Mouse (Mus musculus): ENCODE data around the gene Gstp1.
A peak's percentile ranks its signal among the peaks of the same experiment; 100 is the strongest.
"Not testable (repeated sequence)": the region's sequence is repeated elsewhere in the genome, so short reads cannot be mapped to it uniquely, and the experiment has no call there.

Gstp1 gene

DNA sequence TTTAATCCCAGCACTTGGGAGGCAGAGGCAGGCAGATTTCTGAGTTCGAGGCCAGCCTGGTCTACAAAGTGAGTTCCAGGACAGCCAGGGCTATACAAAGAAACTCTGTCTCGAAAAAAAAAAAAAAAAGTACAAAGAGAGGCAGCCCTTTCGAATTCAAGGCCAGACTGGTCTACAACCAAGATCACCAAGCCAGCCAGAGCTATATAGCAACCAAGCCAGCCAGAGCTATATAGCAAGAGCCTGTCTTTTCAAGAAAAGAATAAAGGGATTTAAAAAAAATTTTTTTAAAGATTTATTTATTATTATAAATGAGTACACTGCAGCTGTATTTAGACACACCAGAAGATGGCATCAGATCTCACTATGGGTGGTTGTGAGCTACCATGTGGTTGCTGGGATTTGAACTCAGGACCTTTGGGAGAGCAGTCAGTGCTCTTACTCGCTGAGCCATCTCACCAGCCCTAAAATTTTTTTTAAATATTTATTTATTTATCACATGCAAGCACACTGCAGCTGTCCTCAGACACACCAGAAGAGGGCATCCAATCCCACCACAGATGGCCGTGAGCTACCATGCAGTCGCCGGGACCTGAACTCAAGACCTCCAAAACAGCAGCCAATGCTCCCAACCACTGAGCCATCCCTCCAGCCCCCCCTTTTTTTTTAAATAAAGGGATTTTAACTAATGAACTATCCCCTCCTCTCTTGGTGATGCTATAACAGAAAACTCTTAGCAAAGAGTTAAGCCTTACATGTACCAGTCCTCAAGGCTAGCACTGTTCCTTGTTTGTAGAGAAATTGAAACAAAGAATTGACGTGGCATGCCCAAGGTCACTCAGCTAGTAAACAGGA is 22.5 kb upstream of the Gstp1 start:
- DNase-seq (ENCODE audit: low spot score in 2 of 2), result not testable (repeated sequence)

DNA sequence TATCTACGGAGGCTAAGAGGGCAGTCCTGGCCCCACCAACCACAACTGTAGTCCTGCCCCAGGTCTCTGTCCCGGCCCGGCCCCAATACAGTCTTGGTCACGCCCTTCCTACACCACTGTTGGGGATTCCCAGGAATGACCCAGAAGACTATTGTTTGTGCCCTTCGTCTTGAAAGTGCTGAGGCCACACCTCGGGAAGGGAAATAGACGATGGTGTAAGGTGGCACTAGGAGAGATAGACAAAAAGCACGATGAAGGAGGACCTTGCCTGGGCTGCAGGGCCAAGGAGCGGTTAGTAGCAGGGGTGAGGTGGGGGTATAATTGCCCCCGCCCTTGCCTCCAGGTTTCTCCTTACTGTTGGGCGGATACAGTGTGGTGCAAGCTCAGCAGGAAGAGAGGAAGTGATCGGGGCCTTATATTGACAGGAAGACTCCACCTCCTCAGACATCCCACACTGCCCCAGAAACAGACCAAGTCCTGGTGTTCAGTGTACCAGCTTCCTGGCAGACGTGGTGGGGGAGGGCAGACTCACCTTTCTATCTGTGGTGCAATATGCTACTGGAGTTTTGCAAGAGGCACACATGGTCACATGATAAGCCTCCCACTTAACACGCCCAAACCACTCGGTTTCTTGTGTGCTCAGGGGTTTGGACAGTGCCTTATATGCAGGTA is 21.4 kb upstream of the Gstp1 start, which contains the start of gene Gstp3:
Gstp3 (minus strand) TSS at position 501 of the 672 bp plus-strand sequence.
- no peak for DNase-seq (ENCODE audit: low spot score in 2 of 2)

DNA sequence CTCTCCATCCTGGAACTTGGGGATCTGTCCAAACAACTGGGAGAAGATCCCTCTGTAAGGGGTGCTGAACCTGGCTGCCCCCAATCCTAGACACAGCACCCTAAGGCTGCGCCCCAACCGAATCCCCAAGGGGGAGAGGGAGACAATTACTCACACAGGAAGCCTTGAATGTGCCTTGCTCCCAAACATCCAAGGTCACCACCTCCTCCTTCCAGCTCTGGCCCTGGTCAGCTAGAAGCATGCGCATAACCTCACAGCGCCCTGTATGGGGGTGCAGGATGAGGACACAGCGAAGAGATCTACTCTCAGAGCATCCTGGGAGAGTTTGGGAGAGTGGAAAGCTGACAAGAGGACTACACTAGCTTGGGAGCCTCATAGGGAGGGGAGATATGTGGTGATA is 20.8 kb upstream of the Gstp1 start:
- DNase-seq (ENCODE audit: low spot score in 2 of 2), result no peak

DNA sequence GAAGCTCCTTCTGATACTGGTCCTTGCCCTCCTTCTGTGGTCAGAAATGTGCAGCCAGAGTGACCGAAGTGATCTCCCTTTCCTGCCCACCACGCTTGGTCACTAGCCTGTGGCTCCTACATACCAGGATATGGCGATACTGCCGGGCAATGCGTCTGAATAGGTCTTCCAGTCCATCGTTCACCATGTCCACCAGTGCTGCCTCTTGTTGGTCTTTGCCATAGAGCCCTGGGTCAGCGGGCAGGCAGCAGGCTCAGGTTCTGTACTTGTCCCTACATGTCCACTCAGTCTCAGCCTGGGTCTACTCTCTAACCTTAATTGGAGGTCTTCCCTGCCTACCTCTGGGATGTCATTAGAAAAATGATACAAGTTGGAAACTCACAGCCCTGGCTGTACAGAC is 20.2 kb upstream of the Gstp1 start:
- no peak for DNase-seq (ENCODE audit: low spot score in 2 of 2)

DNA sequence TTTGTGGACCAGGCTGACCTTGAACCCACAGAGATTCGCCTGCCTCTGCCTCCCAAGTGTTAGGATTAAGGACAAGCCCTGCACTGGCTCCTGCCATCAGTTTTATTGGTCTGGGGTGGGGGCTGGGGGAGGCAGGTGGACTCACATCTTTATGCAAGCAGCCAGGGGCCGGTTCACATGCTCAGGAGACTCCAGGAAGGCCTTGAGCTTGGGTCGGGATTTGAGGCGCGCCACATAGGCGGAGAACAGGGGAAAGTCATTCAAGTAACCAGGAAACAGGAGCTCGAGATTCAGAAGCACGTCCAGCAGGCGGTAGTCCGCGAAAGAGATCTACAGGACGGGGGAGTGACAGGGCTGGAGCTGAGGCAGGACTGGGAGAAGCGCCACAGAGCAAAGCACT is 19.6 kb upstream of the Gstp1 start:
- DNase-seq (ENCODE audit: low spot score in 2 of 2), result no peak

DNA sequence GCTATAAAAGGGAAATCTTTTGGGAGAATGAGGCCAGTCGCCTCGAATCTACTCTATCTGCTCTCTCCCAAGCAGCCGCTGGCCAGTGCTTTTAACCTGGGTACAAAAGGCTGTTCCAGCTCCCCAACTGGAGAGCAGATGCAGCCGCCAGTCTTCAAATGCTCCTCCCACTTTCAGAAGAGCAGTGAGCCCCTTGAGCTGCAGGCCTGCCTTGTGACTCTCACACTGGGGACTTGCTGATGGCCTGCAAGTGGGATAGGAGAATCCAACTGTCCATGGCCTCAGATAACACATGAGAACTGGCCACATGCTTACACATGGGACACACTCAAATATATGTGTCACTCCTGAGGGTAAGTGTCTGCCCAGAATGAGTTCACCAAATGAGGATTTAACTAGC is 18.9 kb upstream of the Gstp1 start:
- no peak for DNase-seq (ENCODE audit: low spot score in 2 of 2)

DNA sequence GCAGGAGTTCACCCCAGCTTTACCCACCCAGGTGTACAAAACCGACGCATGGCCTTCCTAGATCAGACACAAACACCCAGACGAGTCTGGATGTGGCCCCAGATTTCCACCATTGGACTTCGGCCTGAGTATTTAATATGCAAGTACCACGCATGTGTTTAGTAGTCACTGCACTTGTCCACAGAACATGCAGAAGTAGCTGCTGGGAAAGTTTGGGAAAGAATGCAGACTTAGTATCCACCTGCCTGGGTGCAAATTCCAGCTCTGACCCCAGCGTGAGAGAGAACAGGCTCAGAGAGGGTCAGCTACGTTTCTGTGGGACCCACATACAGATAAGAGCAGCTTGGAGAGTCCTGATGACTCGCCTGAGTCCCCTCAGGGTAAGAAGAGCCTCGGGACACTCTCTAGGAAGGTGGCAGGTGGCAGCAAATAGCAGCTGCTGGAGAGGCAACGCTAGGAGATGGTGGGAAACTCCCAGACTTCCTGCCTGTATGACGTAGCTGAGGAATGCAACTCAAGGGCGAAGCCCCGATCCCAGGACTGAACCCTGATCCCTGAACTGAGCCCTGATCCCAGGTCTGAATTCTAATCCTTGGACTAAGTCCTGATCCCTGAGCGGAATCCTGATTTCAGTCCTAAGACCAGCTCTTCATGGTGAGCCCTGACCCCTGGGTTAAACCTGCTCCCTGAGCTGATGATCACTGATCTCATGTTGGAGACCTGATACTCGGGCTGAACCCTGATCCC is 18.3 kb upstream of the Gstp1 start:
- DNase-seq (ENCODE audit: low spot score in 2 of 2), result no peak

DNA sequence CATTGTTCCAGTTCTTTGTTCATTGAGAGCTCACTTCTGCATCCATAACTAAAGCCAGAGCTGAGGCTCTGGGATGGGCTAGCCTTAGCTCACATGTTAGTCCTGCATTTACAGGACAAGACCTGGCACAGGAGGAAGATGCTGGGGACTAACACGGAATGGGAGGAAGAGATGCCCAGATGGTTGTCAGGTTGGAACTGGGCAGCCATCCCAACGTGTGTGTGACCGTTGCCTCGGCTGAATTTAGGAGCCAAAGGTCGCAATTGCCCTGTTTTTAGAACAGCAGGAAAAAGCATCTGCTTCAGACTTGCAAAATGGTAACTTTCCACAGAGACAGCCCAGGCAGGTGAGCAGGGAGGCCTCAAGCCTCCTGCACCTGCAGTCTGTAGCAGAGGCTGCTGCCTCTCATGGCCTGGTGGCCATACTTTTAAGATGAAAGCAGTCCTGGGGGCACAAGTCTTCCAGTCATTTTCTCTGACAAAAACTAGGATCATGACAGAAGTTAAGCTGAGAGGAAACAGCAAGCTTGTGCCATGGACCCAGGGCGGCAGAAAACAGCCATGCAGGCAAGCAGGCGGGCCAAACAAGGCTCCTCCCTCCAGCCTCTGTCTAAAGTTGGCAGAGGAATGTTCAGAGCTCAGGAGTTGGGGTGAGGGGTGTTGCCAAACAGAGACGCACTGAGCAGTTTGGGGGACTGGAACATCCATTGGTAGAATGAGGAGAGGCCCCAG is 17.6 kb upstream of the Gstp1 start:
- no peak for DNase-seq (ENCODE audit: low spot score in 2 of 2)

DNA sequence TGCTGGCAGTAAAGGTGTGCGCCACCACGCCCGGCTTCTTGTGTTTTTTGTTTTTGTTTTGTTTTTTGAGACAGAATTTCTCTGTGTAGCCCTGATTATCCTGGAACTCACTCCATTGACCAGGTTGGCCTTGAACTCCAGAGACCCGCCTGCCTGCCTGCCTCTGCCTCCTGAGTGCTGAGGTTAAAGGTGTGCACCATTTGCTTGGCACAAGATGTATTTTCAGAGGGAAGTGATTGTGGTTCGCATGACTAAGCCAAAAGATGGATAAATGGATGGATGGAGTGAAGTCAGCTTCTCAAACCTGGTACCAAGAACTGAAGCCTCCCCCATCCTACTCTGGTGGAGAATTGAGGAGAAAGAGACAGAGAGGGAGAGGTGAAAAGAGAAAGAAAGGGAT is 16.8 kb upstream of the Gstp1 start:
- DNase-seq (ENCODE audit: low spot score in 2 of 2), result no peak

DNA sequence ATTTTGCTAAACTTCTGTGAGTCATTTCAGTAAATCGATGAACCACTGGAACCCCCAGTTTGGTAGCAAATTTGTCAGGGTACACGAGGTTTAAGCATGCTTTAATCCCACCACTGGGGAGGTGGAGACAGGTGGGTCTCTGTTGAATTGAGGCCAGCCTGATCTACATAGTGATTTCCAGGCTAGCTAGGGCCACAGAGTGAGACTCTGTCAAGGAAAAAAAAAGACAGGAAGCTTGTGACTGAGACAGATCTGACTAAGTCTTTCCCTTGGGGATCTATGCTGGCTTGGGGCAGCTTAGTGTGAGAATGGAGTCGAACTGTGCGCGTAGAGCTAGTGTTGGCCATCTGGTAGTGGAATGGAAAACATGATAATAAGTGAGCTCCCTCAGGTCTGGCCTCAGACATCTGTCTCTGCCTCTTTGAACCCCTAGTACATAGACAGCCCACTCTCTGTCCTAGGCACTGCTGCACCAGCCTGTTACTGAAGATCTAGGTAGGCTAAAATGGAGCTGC is 14.8 kb upstream of the Gstp1 start:
- no peak for DNase-seq (ENCODE audit: low spot score in 2 of 2)

DNA sequence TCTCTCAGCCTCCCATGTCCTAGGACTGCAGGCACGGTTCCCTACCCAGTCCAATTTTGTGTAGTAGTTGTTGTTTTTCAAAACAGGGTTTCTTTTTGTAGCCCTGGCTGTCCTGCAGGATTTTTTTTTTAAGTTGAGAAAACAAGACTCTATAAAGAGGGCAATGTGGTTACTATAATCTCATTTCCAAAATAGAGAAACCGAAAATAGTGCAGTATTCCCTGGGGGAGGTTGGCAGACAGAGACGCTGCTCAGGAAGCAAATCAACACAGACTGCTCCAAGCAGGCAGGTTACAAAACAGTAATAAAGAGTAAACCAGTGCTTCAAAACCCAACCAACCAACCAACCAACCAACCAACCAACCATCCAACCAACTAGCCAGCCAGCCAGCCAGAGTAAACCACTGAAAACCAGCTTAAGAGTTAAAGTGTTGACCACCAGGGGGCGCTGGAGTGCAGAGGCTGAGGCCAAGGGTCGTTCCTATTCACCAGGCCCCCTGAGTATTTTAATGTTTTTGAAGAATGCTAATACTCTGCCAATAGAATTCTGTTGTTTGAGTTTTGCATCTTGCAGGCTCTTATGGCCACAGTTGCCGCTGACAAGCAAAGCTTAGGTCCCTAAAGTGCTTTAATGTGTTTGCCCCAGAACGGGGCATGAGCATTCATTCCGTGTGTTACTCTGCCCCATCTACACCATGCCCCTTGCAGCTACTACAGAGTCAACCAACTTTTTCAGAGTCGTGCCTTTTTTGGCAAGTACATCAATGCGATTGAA is 14.1 kb upstream of the Gstp1 start:
- DNase-seq (ENCODE audit: low spot score in 2 of 2), result peak; percentile 56 to 70

DNA sequence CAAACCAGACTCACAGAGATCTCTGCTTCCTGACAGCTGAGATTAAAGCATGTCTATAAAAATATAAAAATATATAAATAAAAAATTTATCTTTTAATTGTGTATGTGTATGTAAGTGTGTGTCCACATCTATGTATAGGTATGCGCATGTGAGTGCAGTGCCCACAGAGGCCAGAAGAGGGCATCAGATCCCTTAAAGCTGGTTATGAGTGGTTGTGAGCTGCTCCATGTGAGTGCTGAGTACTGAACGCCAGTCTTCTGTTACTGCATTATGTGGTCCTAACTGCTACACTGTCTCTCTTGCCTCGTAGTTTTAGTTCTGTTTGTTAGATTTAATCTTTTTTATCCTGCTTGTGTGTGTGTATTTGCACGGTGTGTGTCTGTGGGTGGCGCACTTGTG is 13.2 kb upstream of the Gstp1 start:
- DNase-seq (ENCODE audit: low spot score in 2 of 2), result no peak

DNA sequence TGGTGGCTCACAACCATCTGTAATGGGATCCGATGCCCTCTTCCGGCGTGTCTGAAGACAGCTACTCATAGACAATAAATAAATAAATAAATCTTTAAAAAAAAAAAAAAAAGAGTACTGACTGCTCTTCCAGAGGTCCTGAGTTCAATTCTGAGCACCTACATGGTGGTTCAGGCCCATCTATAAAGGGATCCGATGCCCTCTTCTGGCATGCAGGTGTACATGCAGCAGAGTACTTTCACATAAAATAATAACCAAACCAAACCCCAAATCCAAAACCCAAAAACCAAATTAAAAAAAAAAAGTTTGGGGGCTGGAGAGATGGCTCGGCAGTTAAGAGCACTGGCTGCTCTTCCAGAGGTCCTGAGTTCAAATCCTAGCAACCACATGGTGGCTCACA is 11.3 kb upstream of the Gstp1 start:
- not testable (repeated sequence) for DNase-seq (ENCODE audit: low spot score in 2 of 2)

DNA sequence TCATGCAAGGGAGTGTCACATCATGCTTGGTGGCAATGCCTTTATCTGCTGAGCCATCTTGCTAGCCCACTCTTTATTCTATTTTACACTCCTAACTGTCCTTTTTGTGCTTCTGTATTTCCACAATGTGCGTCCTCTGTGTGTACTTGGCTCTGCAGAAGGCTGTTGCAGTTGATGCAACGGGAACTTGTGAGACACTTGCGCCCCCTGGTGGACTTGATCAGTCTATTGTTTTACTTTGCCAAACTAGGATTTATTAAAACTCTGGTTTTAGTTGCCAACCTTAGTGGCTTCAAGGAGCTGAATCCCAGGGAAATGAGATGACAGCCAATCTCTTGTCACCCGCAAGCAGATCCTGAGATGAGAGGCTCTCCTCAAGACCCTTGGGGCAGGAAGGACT is 10.1 kb upstream of the Gstp1 start:
- DNase-seq (ENCODE audit: low spot score in 2 of 2), result peak; percentile 59 to 79

DNA sequence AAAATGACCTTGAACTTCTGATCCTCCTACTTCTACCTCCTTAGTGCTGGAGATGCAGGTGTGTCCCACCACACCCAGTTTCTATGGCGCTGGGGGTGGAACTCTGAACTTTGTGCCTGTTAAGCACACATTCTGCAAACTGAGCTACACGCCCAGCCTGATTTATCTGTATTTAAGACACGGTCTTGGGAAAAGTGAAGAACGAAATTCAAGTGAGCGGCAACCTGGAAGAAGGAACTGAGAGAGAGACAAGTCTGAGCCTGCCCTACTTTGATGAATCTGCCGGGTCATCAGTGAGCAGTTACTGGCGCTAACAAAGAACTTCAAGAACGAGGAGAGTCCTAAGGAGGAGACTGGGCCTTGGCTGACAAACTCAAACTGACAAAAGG is 9.1 kb upstream of the Gstp1 start:
- DNase-seq (ENCODE audit: low spot score in 2 of 2), result no peak

DNA sequence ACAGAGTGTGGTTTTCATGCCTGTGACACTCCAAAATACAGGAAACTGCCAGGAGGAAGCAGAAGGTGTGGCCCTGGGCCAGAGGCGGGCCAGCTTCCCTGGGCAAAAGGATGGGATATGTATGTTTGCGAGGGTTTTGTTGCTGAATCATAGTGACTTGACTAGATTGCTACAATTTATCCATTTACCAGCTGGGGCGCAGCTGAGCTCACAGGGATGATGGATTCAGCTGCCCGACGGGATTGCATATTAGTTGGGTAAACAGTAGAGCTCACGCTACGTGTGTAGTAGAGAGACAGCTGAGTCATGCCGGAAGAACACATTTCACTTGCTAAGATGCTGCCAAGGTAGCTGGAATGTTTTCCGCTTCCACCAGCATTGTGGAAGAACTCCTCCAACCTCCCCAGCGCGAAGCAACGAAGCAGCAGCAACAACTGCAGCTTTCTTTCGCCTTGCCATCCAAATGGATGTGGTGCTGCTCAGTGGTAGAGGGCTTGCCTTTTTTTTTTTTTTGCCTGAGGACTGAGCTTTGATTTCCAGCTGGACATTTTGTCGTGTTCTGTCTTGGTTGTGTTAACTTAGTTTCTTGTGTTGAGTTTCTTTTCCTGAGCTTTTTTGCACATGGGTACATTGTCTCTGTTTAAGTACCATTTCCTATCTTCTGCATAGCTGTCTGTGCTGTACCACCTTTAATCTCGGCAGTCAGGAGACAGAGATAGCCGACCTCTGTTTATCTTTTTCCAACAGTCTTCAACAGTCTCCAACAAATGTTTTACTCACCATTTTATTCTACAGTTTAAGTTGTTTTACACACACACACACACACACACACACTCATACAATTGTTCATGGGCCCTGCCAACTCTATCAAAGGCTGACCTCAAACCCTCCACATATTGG is 8.4 kb upstream of the Gstp1 start, which contains the start of gene Gstp2:
Gstp2 (minus strand) TSS at position 58 of the 900 bp plus-strand sequence.
- peak in 1 of 2 experiments; percentile 55 for DNase-seq (ENCODE audit: low spot score in 2 of 2)

DNA sequence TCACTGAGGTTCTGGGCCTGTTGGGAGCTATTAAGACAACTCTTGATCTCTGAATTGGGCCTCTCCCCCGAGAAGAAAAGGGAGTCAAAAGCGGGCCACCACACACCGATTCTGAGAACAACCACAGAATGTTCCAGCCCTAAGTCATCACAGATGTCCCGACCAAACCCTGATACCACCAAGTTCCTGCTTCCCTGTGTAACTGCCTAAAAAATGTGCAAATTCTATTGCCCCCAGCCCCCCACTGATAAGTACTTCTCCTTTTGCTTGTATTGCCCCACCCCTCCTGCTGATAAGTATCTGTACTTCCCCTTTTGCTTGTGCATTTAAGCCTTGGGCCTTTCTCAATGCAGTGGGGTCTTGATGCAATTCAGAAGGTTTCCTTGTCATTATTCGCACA is 6.3 kb upstream of the Gstp1 start:
- not testable (repeated sequence) for DNase-seq (ENCODE audit: low spot score in 2 of 2)

DNA sequence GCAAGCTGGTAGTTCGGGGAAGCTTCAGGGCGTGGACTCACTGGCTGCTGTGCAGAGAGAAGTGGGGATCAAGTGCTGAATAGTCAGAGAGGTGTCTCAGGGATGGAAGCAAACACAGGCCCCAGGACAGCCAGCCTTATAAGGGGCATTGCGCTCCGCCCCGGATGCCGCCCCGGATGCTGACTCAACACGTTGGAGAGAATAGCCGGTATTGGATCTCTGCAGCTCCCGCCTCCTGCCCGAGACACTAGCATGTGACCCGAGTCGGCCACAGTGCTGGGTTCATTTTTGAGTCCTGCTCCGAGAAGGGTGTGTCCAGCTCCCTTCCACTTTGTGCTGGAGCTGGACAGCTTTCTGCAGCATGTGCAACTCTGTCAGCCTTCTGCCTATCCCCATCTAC is 4.3 kb upstream of the Gstp1 start:
- DNase-seq (ENCODE audit: low spot score in 2 of 2), result no peak

DNA sequence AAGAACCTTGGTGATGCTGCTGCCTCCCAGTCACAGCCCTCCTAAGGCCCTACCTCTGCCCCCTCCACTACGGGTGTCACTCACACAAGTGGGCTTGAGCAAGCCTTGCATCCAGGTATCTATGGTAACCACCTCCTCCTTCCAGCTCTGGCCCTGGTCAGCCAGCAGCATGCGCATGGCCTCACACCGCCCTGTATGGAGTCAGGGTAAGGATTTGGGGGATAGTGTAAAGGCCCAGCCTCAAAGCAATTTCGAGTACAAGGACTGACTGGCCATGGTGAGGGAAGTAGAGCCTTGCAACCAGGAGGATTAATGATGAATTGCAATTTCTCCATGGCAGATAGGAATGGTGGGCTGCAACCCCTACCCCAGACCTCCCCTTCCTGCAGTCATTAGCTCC is 3.7 kb upstream of the Gstp1 start:
- DNase-seq (ENCODE audit: low spot score in 2 of 2), result not testable (repeated sequence)

DNA sequence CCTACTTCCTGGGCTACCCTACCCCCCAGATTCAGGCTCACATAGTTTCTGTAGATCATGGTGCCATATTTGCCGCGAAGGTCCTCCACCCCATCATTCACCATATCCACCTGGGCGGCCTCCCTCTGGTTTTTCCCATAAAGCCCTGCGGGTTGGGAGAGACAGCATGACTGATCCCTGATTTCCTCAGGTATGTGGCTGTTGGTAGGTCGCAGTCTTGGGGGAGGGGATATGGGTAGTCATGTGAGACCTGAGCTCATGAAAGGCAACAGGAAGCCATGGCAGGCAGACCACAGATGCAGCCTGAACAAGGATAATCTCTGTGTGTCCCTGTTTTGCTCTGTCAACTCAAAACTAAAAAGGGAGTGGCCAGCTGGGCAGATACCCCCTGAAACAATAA is 3.2 kb upstream of the Gstp1 start:
- DNase-seq (ENCODE audit: low spot score in 2 of 2), result not testable (repeated sequence)

Measured in cerebellum, postnatal 4 days (tissue).